Mouse (Mus musculus): Measurements from ENCODE around the gene Setd5. TPM values are rescaled to one million over a fixed set of nuclear protein-coding genes. Genes with fewer than 3 reads are reported as not detected.

Gene Setd5
- polyA plus RNA-seq, 1 experiment, result 25.4 TPM

GRCm38 (mm10) chr6:113041215-113041990, 35.8 kb upstream of the Setd5 start:
- H3K4me3 ChIP-seq (ENCODE audit: low read depth, low read length), result no peak overlapping the region
- no peaks in the 10 kb centered on the region for H3K27me3 ChIP-seq (ENCODE audit: control insufficient read depth, insufficient read depth, low read length)
- H3K36me3 ChIP-seq (ENCODE audit: control insufficient read depth, insufficient read depth, low read length), result no peaks in the 10 kb centered on the region
- TF ChIP-seq POLR2A (IDR thresholded peaks at IDR 0.05; ENCODE audit: low read depth, low read length), result no peak
- TF ChIP-seq CTCF (IDR thresholded peaks at IDR 0.05; ENCODE audit: extremely low read depth, insufficient read length, insufficient replicate concordance, low read depth, low read length), result no peak
- 85% methylated on average over 11 of the region's 11 CpGs for WGBS
- H3K27ac ChIP-seq (ENCODE audit: insufficient read depth, low read depth, low read length), result no peak overlapping the region
- peaks cover 8% of the 10 kb centered on the region; the same call in 1 of the 2 replicates for H3K4me1 ChIP-seq (ENCODE audit: control insufficient read depth, insufficient read depth, insufficient read length, low read length)

- no peaks in the 10 kb centered on the region for H3K27me3 ChIP-seq (ENCODE audit: control insufficient read depth, insufficient read depth, low read length)
- H3K27ac ChIP-seq (ENCODE audit: insufficient read depth, low read depth, low read length), result peak overlapping the region; percentile 99
- H3K36me3 ChIP-seq (ENCODE audit: control insufficient read depth, insufficient read depth, low read length), result peaks cover 5% of the 10 kb centered on the region; the same call in 1 of the 2 replicates
- WGBS, result under 1% methylated on average over 11 of the region's 11 CpGs
- TF ChIP-seq CTCF (IDR thresholded peaks at IDR 0.05; ENCODE audit: extremely low read depth, insufficient read length, insufficient replicate concordance, low read depth, low read length), result no peak
- TF ChIP-seq POLR2A (IDR thresholded peaks at IDR 0.05; ENCODE audit: low read depth, low read length), result no peak
- H3K4me3 ChIP-seq (ENCODE audit: low read depth, low read length), result peak overlapping the region; percentile 76
- peaks cover 2% of the 10 kb centered on the region; the same call in 1 of the 2 replicates for H3K4me1 ChIP-seq (ENCODE audit: control insufficient read depth, insufficient read depth, insufficient read length, low read length)
Measured at GRCm38 (mm10) chr6:113045575-113045974, 31.6 kb upstream of the Setd5 start.

- Histone ChIP-seq H3K27me3 (ENCODE audit: control insufficient read depth, insufficient read depth, low read length) (no peaks in the 10 kb centered on the region), H3K4me1 (ENCODE audit: control insufficient read depth, insufficient read depth, insufficient read length, low read length) (peaks cover 2% of the 10 kb centered on the region; the same call in 1 of the 2 replicates), H3K4me3 (ENCODE audit: low read depth, low read length) (peak within 1 kb of the TSS; percentile 76), H3K36me3 (ENCODE audit: control insufficient read depth, insufficient read depth, low read length) (peaks cover 9% of the 10 kb centered on the region), H3K27ac (ENCODE audit: insufficient read depth, low read depth, low read length) (peak within 1 kb of the TSS; percentile 99)
- WGBS, result under 1% methylated on average over 59 of the region's 59 CpGs
- TF ChIP-seq CTCF (IDR thresholded peaks at IDR 0.05; ENCODE audit: extremely low read depth, insufficient read length, insufficient replicate concordance, low read depth, low read length) (no peak), POLR2A (IDR thresholded peaks at IDR 0.05; ENCODE audit: low read depth, low read length) (peak; percentile 94)
Measured at GRCm38 (mm10) chr6:113046041-113046975, 30.9 kb upstream of the Setd5 start, which contains the start of gene Thumpd3. Gene Thumpd3 (plus strand): TSS chr6:113046225.

- H3K4me3 ChIP-seq (ENCODE audit: low read depth, low read length), result peak overlapping the region; percentile 45
- H3K27ac ChIP-seq (ENCODE audit: insufficient read depth, low read depth, low read length), result peak overlapping the region; percentile 96
- peaks cover 2% of the 10 kb centered on the region; the same call in 1 of the 2 replicates for H3K4me1 ChIP-seq (ENCODE audit: control insufficient read depth, insufficient read depth, insufficient read length, low read length)
- 17% methylated on average over 15 of the region's 15 CpGs for WGBS
- peaks cover 14% of the 10 kb centered on the region for H3K36me3 ChIP-seq (ENCODE audit: control insufficient read depth, insufficient read depth, low read length)
- H3K27me3 ChIP-seq (ENCODE audit: control insufficient read depth, insufficient read depth, low read length), result no peaks in the 10 kb centered on the region
- 0 out of 2 replicates have a peak, but pooled peaks have one; percentile 16 for TF ChIP-seq POLR2A (IDR thresholded peaks at IDR 0.05; ENCODE audit: low read depth, low read length)
- TF ChIP-seq CTCF (IDR thresholded peaks at IDR 0.05; ENCODE audit: extremely low read depth, insufficient read length, insufficient replicate concordance, low read depth, low read length), result no peak
Measured at GRCm38 (mm10) chr6:113047016-113047746, 30.0 kb upstream of the Setd5 start.

GRCm38 (mm10) chr6:113048371-113048770, 28.8 kb upstream of the Setd5 start:
- Histone ChIP-seq H3K27ac (ENCODE audit: insufficient read depth, low read depth, low read length) (no peak overlapping the region), H3K27me3 (ENCODE audit: control insufficient read depth, insufficient read depth, low read length) (no peaks in the 10 kb centered on the region), H3K36me3 (ENCODE audit: control insufficient read depth, insufficient read depth, low read length) (peaks cover 14% of the 10 kb centered on the region), H3K4me1 (ENCODE audit: control insufficient read depth, insufficient read depth, insufficient read length, low read length) (peaks cover 2% of the 10 kb centered on the region; the same call in 1 of the 2 replicates), H3K4me3 (ENCODE audit: low read depth, low read length) (no peak overlapping the region)
- TF ChIP-seq CTCF (IDR thresholded peaks at IDR 0.05; ENCODE audit: extremely low read depth, insufficient read length, insufficient replicate concordance, low read depth, low read length) (no peak), POLR2A (IDR thresholded peaks at IDR 0.05; ENCODE audit: low read depth, low read length) (no peak)
- 55% methylated on average over 2 of the region's 2 CpGs for WGBS

- WGBS, result 64% methylated on average over 3 of the region's 3 CpGs
- H3K36me3 ChIP-seq (ENCODE audit: control insufficient read depth, insufficient read depth, low read length), result peaks cover 16% of the 10 kb centered on the region
- no peaks in the 10 kb centered on the region for H3K27me3 ChIP-seq (ENCODE audit: control insufficient read depth, insufficient read depth, low read length)
- H3K4me1 ChIP-seq (ENCODE audit: control insufficient read depth, insufficient read depth, insufficient read length, low read length), result peaks cover 7% of the 10 kb centered on the region; the same call in 1 of the 2 replicates
- H3K27ac ChIP-seq (ENCODE audit: insufficient read depth, low read depth, low read length), result no peak overlapping the region
- TF ChIP-seq POLR2A (IDR thresholded peaks at IDR 0.05; ENCODE audit: low read depth, low read length), result no peak
- no peak for TF ChIP-seq CTCF (IDR thresholded peaks at IDR 0.05; ENCODE audit: extremely low read depth, insufficient read length, insufficient replicate concordance, low read depth, low read length)
- H3K4me3 ChIP-seq (ENCODE audit: low read depth, low read length), result no peak overlapping the region
Measured at GRCm38 (mm10) chr6:113049159-113049558, 28.0 kb upstream of the Setd5 start.

Measured in small intestine, adult 2 months (tissue).